15 mouse cellular contexts compared by ENCODE assay signal in genomic region chr15:31320598-31321377, GRCm38 (mm10). TPM values are rescaled to one million over a fixed set of nuclear protein-coding genes. Genes with fewer than 3 reads are reported as not detected.
A peak's percentile ranks its signal among the peaks of the same experiment; 100 is the strongest.
DNase-seq lines count a peak whose midpoint lies in the region; ATAC-seq and TF ChIP-seq lines count a peak whose summit lies in the region.
"Had no signal": no experiment of that assay in that cellular context is flagged by ENCODE, and none has a peak within 500 bp of the region (broad histone marks: within the 10 kb centered on the region; RNA-seq: fewer than 3 reads in every experiment).

No protein-coding gene starts in this region.

- TF ChIP-seq CTCF in forebrain, postnatal 0 days (IDR thresholded peaks at IDR 0.05; ENCODE audit: low read depth) = peak; percentile 42
- TF ChIP-seq CTCF in liver, embryonic 14.5 days (IDR thresholded peaks at IDR 0.05; ENCODE audit: low read depth) = peak; percentile 36

- 0 out of 2 replicates have a peak overlapping the region, but pooled peaks have one; percentile 2 for H3K4me2 ChIP-seq in forebrain, postnatal 0 days (ENCODE audit: low read depth)
- no peak overlapping the region for H3K4me2 ChIP-seq in forebrain, embryonic 16.5 days (ENCODE audit: low read length)
- H3K4me2 ChIP-seq in liver, embryonic 14.5 days (ENCODE audit: low read depth) = no peak overlapping the region
- H3K4me2 ChIP-seq: heart, embryonic 13.5 days had no signal

- no peaks in the 10 kb centered on the region for H3K27me3 ChIP-seq in forebrain, postnatal 0 days (ENCODE audit: insufficient read depth, low read length)
- no peaks in the 10 kb centered on the region for H3K27me3 ChIP-seq in forebrain, embryonic 16.5 days (replicated peaks; ENCODE audit: control insufficient read depth, insufficient read depth, low read length)
- H3K27me3 ChIP-seq in liver, embryonic 14.5 days (ENCODE audit: control insufficient read depth, insufficient read depth, low read length) = no peaks in the 10 kb centered on the region
- H3K27me3 ChIP-seq: heart, embryonic 13.5 days had no signal

- peaks cover 5% of the 10 kb centered on the region for H3K4me1 ChIP-seq in forebrain, postnatal 0 days (ENCODE audit: insufficient read depth)
- peaks cover 16% of the 10 kb centered on the region for H3K4me1 ChIP-seq in forebrain, embryonic 16.5 days (replicated peaks; ENCODE audit: control insufficient read depth, insufficient read depth, low read length)
- no peaks in the 10 kb centered on the region for H3K4me1 ChIP-seq in liver, embryonic 14.5 days (replicated peaks; ENCODE audit: control insufficient read depth in 2 of 2, insufficient read depth in 2 of 2, low read length in 1 of 2)

- H3K27ac ChIP-seq in forebrain, postnatal 0 days (ENCODE audit: low read depth, low read length) = no peak overlapping the region
- no peak overlapping the region for H3K27ac ChIP-seq in forebrain, embryonic 16.5 days (ENCODE audit: low read length)
- H3K27ac ChIP-seq in liver, embryonic 14.5 days = no peak overlapping the region
- H3K27ac ChIP-seq: heart, embryonic 13.5 days had no signal

- 31% methylated on average over 12 of the region's 12 CpGs for WGBS in forebrain, postnatal 0 days
- 32% methylated on average over 12 of the region's 12 CpGs for WGBS in forebrain, embryonic 16.5 days
- WGBS in liver, embryonic 14.5 days (ENCODE audit: insufficient replicate concordance) = 67% methylated on average over 12 of the region's 12 CpGs

- H3K36me3 ChIP-seq in forebrain, postnatal 0 days (ENCODE audit: insufficient read depth) = no peaks in the 10 kb centered on the region
- no peaks in the 10 kb centered on the region for H3K36me3 ChIP-seq in forebrain, embryonic 16.5 days (ENCODE audit: control insufficient read depth, insufficient read depth)
- no peaks in the 10 kb centered on the region for H3K36me3 ChIP-seq in liver, embryonic 14.5 days (replicated peaks; ENCODE audit: control insufficient read depth, insufficient read depth, low read depth)
- H3K36me3 ChIP-seq: heart, embryonic 13.5 days had no signal

- H3K9me3 ChIP-seq in forebrain, postnatal 0 days (ENCODE audit: low read length) = no peaks in the 10 kb centered on the region
- no peaks in the 10 kb centered on the region for H3K9me3 ChIP-seq in forebrain, embryonic 16.5 days (ENCODE audit: control insufficient read depth, low read length)
- no peaks in the 10 kb centered on the region for H3K9me3 ChIP-seq in liver, embryonic 14.5 days (ENCODE audit: control insufficient read depth, low read length)
- H3K9me3 ChIP-seq: heart, embryonic 13.5 days had no signal

- TF ChIP-seq EP300 in liver, embryonic 14.5 days (IDR thresholded peaks at IDR 0.05; ENCODE audit: low read depth) = no peak

- no peak overlapping the region for H3K4me3 ChIP-seq in forebrain, postnatal 0 days (ENCODE audit: low read depth, low read length)
- H3K4me3 ChIP-seq in forebrain, embryonic 16.5 days (replicated peaks; ENCODE audit: low read length) = no peak overlapping the region
- H3K4me3 ChIP-seq in liver, embryonic 14.5 days (ENCODE audit: insufficient read depth in 1 of 2, low read depth in 2 of 2, low read length in 2 of 2) = no peak overlapping the region
- H3K4me3 ChIP-seq: heart, embryonic 13.5 days had no signal

- no peak overlapping the region for H3K9ac ChIP-seq in forebrain, postnatal 0 days
- H3K9ac ChIP-seq in forebrain, embryonic 16.5 days (replicated peaks; ENCODE audit: low read depth, low read length) = no peak overlapping the region
- no peak overlapping the region for H3K9ac ChIP-seq in liver, embryonic 14.5 days (replicated peaks)
- H3K9ac ChIP-seq: heart, embryonic 13.5 days had no signal

- no peak; the same call in 1 of the 2 replicates for ATAC-seq in forebrain, postnatal 0 days
- no peak; the same call in 1 of the 2 replicates for ATAC-seq in forebrain, embryonic 16.5 days
- no peak for ATAC-seq in liver, embryonic 14.5 days (ENCODE audit: insufficient read depth)

- no peak for DNase-seq in forebrain, postnatal 0 days
- DNase-seq in liver, embryonic 14.5 days (ENCODE audit: low read depth in 3 of 3, low spot score in 3 of 3) = no peak
- DNase-seq in liver (no peak), NIH3T3 (ENCODE audit: low read depth) (peak; percentile 45)
- DNase-seq in B cell, adult 2 months = peak; percentile 31 to 37
- DNase-seq in gastrocnemius, postnatal 10 days = no peak
- no peak for DNase-seq in testis, postnatal 10 days (ENCODE audit: low spot score)
- DNase-seq: adrenal gland, postnatal 14 days; kidney, adult 9 months; layer of hippocampus, adult 9-11 months; left cerebral cortex, postnatal 4 days; lung, adult 18-20 months; thymus, adult 2 months had no signal

RNA-seq across cellular contexts. Expression of gene Ankrd33b, which starts 46.7 kb away (rescaled TPM):
- 1.3 TPM in 2 replicates for total RNA-seq in forebrain, postnatal 0 days (2014; rRNA removed)
- polyA plus RNA-seq in forebrain, postnatal 0 days (2015; fragmentation: Nextera tagmentation; extraction: Ambion mirVana) = 1.1 and 1.2 TPM in 2 replicates
- polyA plus RNA-seq in forebrain, embryonic 16.5 days (2015; fragmentation: Nextera tagmentation; extraction: Ambion mirVana) = 0.39 and 0.53 TPM in 2 replicates
- polyA plus RNA-seq in liver, embryonic 14.5 days (2012; rRNA removed) = 0.19 and 0.24 TPM in 2 replicates
- polyA plus RNA-seq in liver, embryonic 14.5 days (2014; fragmentation: Nextera tagmentation; extraction: Ambion mirVana) = 0.27 and 0.43 TPM in 2 replicates
- total RNA-seq in gastrocnemius, postnatal 10 days (2021) = 1 to 10 TPM; 5.5 to 5.8 TPM

Comparison
In these comparisons a context has a peak if more than half of its experiments do, and no peak if none do; other contexts are left out.
1. DNase-seq: peak in B cell, adult 2 months (2 of 2) and NIH3T3 (single experiment); none in forebrain, postnatal 0 days (single experiment), liver, embryonic 14.5 days (0 of 3), liver (single experiment), gastrocnemius, postnatal 10 days (single experiment) and testis, postnatal 10 days (single experiment).